Mouse (Mus musculus) gastrocnemius, adult 8-10 months (tissue): Measurements from ENCODE around the gene Spata32. TPM values are rescaled to one million over a fixed set of nuclear protein-coding genes. Genes with fewer than 3 reads are reported as not detected.

Experiments
- DNase-seq, 2 experiments: peaks; one replicate each; pipeline ENCODE4 v3.0.0; 2022; ENCODE audit warnings: low spot score in 2 of 2
- total RNA-seq, 4 experiments: library from RNA; stranded (reverse); gene quantifications; 2 replicates each; pipeline ENCODE4 v1.2.4; 2022

The Spata32 gene
- total RNA-seq, 4 experiments from 2014 or later = not detected

DNA sequence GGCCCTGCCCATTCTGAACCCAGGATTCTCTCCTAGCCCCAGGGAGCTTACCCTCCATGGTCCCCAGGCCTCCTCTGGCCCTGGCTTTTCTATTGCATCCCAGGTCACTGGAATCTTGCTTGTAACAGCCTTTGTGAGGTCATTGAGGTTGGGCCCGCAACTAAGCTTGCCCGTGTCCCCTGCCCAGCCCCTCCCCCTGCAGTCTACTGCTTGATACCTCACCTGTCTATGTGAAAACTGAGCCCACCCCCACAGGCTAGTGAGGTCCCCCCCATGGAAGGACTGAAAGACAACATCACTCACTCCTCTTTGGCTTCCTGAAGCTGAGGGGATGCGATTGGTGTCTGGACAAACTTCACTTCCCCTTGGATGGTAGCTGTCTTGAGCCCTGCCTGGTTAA, 9.8 kb downstream of the Spata32 start, which contains the start of gene 1700023F06Rik:
Gene 1700023F06Rik, minus strand, starts transcription at position 101 of the 400 bp plus-strand sequence.
- no peak for DNase-seq

DNA sequence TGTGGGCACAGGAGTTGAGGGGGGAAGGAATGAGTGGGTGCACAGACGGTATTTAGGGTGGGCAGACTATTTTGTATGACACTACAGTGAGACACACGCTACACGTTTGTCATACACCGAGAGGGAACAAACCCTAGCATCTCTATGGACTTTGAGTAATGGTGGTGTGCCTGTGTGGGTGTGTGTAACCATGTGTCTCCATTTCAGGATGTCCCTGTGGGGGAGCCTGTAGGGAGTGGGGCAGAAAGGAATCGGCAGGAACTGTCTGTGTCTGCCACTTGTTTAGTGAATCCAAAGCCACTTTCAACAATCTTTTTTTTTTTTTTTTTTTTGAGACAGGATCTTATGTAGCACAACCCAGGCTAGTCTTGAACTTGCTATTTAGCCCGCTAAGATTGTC, 12.0 kb downstream of the Spata32 start:
- DNase-seq = no peak

DNA sequence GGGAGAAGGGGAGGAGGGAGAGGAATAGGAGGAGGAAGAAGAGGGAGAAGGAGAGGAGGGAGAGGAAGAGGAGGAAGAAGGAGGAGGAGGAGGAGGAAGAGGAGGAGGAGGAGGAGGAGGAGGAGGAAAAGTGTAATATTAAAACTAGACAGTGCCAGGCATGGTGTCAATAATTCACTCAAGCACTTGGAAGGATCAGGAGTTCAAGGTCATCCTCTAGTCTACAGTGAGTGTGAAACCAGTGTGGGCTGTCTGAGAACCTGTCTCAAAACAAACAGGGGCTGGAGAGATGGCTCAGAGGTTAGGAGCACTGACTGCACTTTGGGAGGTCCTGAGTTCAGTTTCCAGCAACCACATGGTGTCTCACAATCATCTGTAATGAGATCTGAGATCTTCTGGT, 15.9 kb downstream of the Spata32 start:
- DNase-seq = no peak

DNA sequence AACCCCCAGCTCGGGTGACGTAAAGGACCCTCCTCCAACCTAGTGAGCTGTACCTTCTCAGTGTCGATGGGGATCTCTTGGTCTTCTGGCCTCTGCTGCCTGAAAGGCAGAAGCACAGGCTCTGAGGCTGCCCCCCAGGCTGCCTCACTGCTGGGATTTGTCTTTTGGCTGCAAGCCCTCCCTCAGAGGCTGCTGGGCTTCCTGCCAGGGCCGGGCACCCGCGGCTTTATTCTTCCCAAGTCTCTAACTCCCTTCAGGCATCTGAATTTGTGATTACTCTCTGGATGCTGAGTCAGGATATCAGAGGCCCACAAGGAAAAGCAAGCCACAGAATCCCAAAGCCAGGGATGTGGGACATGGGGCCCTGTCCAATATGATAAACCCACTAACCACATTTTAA, 16.6 kb downstream of the Spata32 start:
- no peak for DNase-seq

DNA sequence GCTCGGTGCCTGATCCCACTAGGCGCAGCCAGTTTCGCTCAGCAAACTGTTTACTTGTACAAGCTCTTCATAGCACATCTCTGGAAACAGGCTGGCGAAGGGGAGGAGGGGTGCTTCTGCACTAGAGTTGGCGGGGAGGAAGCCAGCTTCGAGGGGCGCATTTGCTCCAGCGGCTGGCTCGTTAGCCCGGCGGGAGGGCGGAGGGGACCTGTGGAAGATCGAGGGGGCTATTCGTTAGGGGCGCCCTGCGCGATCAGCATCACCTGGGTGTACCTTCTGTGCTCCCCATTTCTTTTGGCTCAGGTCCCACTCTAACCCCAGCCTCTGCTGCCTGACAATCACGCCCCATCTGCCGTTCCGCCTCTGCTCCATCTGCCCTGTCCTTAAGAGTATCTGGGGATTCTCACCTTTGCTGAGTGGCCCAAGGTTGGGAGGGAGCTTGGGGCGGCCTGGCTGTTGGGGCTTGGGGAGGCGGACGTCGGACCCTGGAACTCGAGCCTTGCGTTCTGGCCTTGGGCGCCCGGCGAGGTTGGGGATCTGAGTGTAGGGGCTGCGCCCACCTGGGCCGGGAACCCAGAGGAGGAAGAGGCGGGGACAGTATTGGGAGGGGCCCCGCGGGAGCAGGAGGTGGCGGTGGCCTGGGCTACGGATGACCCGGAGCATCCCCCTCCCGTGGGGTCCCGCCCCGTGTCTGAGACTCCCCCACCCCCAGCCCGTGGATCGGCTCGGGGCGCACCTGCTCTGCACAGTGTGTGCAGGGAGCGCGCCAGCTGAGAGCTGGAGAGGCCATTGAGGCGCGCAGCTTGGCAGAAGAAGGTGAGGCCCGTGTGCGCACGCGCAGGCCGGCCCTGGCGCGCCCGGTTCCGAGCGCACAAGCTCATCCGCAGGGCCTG, 19.1 kb downstream of the Spata32 start:
- DNase-seq = peak in 1 of 2 experiments; percentile 34

DNA sequence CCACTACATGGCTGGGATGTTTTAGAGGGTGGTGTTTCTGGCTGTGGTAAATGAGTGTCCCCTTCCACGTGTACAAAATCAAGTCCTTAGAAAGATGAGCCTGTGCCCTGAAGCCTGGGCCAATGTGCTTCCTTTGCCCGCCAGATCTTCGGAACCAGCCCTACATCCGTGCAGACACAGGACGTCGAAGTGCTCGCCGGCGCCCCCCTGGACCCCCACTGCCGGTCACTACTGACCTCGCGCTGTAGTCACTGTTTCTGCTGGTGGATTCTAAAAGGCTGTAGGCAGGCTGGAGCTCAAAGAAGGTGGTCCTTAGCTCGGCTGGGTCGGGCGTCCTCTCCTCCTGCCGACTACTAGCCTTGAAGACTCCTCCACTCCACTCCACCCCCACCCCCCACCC, 19.9 kb downstream of the Spata32 start:
- no peak for DNase-seq

DNA sequence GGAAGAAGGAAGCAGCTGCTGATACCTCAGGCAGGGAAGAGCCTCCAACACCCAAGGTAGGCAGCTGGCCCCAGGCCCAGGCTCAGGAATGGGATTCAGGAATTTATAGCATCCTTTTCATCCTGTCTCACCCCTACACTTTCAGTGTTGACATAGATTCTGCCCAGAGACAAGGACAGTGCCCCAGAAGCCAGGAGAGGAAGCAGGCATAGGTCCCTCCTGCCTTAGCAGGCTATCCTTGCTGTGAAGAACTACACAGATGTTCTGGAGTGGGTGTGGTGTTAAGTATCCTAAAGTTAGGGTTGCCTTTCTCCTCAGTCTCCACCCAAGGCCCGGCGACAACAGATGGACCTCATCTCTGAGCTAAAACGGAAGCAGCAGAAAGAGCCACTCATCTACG, 20.9 kb downstream of the Spata32 start:
- DNase-seq = no peak

DNA sequence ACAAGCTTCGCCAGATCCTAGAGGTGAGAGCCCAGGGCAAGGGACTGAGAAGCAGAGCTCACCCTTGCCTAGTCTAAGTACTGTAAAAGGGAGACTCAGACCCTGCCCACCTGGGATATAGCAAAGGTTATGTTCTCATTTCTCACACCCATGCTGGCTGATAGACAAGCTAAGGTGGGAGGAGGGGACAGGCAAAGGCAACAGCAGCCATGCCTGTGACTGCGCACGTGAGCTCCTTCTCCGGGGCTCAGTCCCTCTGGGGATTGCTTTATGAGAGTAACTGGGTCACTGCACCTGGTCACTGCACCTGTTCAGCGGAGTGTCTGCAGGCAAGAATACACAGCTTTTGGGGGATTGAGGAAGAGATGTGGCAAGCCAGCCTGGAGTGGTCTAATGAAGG, 22.6 kb downstream of the Spata32 start:
- no peak for DNase-seq

DNA sequence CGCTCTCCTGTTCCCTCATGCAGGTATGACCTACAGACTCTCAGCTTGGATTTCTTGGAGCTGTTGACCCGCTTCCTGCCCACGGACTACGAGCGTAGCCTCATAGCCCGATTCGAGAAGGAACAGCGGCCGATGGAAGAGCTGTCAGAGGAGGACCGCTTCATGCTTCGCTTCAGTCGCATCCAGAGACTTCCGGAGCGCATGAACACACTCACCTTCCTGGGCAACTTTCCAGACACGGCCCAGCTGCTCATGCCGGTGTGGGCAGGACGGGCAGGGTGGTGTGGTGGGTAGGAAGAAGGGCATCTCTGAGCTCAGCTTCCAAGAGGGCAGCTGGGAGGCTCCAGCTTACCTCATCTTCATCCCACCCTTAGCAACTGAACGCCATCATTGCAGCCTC, 23.0 kb downstream of the Spata32 start:
- no peak for DNase-seq

DNA sequence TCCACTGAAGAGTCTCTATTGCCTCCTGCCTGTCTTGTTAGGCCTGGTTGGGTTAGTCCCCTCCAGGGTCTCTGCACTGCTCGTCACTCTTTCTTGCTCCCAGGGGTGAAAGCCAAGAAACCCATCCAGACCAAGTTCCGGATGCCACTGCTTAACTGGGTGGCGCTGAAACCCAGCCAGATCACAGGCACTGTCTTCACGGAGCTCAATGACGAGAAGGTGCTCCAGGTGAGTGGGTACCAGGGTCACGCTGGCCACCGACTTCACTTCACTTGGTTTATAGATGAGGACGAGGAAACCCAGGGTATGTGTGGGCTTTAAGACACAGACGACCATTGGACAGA, 24.4 kb downstream of the Spata32 start:
- no peak for DNase-seq

DNA sequence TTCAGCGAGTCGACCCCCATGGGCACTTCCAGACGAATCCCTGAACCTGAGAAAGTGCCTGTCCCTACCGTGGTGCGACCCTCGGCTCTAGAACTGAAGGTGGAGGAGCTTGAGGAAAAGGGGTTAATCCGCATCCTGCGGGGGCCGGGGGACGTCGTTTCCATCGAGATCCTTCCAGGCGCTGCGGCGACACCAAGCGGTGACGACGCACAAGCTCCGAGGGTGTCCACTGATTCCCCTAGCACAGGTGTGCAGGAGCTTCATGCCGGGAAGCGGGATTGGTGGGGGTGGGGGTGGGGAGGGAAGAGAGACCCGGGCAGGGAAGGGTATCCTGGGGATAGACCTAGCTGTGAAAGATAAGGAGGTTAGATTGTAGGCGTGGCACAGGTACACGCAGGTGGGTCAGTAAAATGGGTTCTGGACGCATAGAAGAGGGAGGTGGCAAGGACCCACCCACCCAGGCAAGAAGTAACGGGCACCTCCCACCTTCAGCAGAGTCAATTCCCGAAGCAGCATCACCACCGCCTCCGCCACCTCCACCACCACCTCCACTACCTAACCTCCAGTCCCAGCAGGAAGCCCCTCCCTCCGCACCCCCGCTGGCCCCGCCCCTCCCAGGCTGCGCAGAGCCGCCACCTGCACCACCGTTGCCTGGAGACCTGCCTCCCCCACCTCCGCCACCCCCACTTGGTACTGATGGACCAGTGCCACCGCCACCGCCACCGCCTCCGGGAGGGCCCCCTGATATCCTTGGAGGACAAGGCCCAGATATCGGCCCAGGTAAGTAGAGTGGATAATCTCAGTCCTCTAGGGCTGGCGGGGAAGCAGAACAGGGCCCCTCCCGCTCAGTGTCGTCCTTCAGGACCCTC, 25.0 kb downstream of the Spata32 start:
- DNase-seq = no peak

DNA sequence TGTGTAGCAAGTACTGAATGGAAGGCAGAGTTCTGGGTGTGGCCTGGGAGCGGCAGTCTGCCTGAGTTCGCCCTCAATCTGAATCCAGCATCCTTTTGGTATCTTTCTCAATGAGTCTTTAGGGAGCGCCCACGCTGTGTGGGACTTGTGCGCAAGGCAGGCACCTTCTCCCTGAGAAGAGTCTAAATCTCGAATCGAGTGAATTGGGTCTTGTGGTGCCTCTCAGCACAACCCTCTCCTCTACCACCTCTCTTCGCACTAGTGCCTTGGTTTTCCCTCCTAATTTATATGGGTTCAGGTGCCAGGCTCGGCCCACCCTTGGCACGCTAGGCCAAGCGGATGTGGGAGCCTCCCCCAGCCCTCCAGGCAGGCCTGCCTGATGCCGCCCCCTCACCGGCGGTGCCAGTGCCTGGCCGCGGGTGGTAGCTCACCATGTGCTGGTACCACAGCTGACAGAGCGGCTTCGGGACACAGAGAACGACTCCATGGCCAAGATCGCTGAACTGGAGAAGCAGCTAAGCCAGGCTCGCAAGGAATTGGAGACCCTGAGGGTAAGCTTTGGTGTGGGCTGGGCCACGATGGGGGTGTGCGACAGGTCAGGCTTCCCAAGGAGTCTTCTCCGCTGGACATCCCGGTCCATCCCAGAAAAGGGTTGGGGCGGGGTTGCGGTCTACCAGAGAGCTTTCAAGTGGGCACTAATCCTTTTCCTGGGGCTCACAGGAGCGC, 25.8 kb downstream of the Spata32 start:
- no peak for DNase-seq

DNA sequence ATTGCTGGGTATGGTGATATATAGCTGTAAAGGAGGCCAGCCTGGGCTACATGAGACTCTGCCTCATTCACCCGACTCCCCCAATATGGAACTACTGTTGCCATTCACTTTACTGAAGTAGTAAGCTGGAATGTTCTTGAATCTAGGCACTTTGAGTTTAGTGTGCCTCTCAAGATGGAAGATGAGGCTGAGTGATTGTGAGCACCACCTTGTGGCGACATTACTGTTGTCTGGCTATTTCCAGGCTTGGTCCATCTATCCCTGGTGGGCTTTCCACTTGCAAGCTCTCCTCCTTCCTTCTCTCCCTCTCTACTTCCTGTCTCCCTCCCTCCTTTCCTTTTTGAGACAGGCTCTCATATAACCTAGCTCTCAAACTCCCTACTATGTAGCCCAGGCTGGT, 33.3 kb downstream of the Spata32 start:
- peak in 1 of 2 experiments; percentile 4 for DNase-seq

DNA sequence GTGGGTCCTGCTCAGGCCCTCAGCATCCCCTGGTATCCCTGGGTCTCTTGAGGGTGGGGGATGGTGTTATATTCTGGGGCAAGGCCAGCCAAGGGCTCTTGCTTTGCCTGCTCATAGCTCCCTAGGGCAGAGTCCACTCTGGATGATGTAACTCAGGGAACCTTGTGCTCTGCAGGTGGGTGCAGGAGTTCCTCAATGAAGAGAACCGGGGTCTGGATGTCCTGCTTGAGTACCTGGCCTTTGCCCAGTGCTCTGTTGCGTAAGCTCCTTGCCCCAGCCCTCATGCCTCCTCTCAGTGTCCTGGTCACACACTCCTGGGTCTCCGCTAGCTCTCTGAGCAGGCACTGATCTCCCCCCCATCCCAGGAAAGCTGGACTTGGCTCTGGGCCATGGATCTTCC, 36.3 kb downstream of the Spata32 start:
- peak in 1 of 2 experiments; percentile 2 for DNase-seq

DNA sequence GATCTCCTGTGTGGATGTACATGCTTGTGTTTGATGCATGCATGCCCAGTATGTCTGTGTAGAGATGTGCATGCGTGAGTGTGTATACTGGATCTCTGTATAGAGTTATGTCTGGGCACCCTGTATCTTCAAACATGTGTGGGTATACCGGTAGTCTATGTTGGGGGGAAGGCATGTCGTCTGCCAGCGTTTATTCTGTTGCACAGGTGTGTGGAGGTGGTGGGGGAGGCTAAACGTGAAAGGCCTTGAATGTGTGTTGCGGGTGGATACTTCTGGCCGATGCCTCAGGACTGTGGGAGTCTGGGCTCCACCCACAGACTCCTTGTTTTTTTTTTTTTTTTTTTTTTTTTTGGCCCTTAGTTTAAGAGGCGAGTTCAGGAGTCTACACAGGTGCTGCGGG, 36.9 kb downstream of the Spata32 start:
- DNase-seq = peak in 1 of 2 experiments; percentile 1

DNA sequence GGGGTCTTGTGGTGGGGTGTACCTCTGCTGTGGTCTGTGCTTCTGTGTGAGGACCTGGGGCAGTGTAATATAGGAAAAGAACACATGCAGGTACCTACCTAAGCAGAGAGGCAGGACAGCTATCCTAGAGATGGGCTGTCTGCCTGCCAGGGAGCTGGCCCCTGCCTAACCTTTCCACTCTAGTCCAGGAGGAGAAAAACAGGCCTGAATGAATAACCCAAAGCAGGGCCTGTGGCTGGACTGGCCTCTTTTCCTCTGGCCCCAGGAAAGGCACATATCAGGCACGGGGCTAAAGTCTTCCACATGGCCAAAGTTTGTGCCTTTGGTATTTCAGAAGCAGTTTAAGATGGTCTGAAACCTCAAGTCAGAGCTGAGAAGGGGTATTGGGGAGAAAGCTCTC, 37.8 kb downstream of the Spata32 start:
- peak in 1 of 2 experiments; percentile 2 for DNase-seq

DNA sequence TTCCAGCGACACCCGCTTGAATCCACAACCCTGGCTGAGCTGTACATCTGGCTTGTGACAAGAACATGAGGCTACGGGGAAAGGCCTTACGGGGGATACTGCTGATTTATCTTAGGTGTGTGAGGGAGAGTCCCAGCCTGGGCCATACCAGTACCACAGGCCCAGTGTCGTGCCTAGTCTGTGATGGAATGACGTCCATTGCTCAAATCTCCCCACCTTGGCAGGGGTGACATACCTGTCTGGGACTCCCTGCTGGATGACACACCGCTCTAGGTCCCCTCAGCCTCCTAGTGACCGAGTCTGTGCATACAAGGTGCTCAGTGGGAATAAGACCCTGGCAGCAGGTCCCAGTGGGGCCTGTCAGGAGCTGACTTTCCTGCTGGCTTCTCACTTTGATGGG, 39.5 kb downstream of the Spata32 start:
- no peak for DNase-seq

DNA sequence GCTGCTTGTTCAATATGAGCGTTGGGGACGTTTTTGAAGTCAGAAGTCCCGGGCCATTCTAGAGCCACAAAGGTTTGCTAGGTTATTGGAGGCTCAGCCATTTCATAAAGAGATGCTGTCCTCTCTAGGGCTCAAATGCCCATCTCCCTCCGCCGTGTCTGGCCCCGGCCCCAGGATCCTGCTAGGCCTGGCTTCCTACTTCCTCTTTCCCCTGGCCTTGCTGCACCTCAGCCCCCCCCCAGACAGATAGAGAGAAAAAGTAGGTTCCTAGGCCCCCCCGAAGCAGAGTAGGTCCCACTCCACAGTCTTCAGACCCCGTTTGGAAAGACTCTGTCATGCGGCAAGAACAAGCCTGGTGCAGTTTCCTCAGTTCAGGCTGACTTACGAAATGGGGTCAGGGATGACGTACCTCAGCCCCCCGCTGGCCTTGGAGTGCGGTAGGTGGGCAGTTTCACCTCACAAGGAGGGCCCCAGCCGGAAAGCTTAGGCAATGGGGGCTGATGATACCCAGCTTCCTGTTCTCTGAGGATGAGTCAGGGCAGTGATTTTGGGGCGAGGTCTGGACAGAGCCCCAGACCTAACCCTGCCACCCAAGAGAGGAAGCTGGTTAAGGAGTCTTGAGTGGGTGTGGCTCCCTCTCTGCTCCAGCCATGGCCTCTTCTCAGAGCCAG, 40.3 kb downstream of the Spata32 start:
- no peak for DNase-seq

DNA sequence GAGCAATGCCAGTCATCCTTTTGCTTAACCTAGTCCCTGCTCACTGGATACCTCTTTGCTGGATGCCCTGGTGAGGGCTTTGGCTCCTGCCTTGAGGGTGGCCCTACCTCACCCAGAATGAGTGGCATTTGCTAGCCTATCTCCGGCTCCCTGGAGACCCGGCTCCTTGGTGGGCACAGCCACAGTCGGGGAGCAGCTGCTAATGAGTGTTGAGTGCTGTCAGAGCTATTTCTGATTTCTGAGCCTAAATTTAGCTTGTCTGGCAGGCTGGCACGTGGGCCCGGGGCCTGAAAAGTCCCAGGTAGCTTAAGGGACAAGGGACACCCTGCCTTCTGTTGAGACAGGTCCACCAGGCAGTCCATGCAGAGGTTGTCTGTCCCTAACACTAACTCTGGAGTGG, 41.0 kb downstream of the Spata32 start:
- no peak for DNase-seq

DNA sequence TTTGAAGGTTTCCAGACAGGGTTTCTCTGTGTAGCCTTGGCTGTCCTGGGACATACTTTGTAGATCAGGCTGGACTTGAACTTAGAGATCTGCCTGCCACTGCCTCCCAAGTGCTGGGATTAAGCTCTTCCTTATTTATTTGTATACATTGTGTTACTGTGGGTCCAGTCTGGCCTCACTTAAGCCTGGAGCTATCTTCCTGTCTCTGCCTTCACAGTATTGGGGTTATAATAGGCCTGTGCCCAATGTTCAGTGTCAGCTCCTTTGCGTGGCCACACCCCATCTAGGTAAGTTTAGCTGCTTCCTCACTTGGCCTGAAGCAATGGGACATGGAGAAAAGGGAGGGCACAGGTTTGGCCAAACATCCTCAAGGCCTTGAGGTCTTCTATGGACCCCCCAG, 41.7 kb downstream of the Spata32 start:
- no peak for DNase-seq
